Comparison of ENCODE assay signal across 8 mouse cellular contexts in genomic region chr11:70239541-70240279, GRCm38 (mm10). TPM values are rescaled to one million over a fixed set of nuclear protein-coding genes. Genes with fewer than 3 reads are reported as not detected.
DNase-seq lines count a peak whose midpoint lies in the region; ATAC-seq lines count a peak whose summit lies in the region.

Gm21988 (minus strand) TSS chr11:70239830.
Rnasek (minus strand) TSS chr11:70239842.

- peak within 1 kb of the TSS; percentile 94 for H3K4me2 ChIP-seq in hindbrain, embryonic 13.5 days

- H3K36me3 ChIP-seq in hindbrain, embryonic 13.5 days, result peaks cover 13% of the 10 kb centered on the region

- peaks cover 40% of the 10 kb centered on the region for H3K4me1 ChIP-seq in hindbrain, embryonic 13.5 days (replicated peaks)

- peak within 1 kb of the TSS; percentile 95 for H3K9ac ChIP-seq in hindbrain, embryonic 13.5 days

- peak; percentile 87 for DNase-seq in MN1 (ENCODE audit: low spot score)
- peak; percentile 89 for DNase-seq in cerebellum, adult 8-10 months
- peak; percentile 74 to 87 for DNase-seq in frontal cortex, adult 2 months (ENCODE audit: extremely low spot score in 1 of 2, low spot score in 1 of 2)
- DNase-seq in layer of hippocampus, postnatal 25 days (ENCODE audit: extremely low spot score in 1 of 2, low spot score in 1 of 2), result peak; percentile 70 to 86
- peak; percentile 80 for DNase-seq in lung, postnatal 14 days
- peak; percentile 73 for DNase-seq in ovary, postnatal 36 days (ENCODE audit: low spot score)
- DNase-seq in thymus, postnatal 14 days, result peak; percentile 76

- peaks cover 11% of the 10 kb centered on the region; the same call in 1 of the 2 replicates for H3K27me3 ChIP-seq in hindbrain, embryonic 13.5 days

- peak within 1 kb of the TSS; percentile 93 for H3K4me3 ChIP-seq in hindbrain, embryonic 13.5 days

- no peaks in the 10 kb centered on the region for H3K9me3 ChIP-seq in hindbrain, embryonic 13.5 days

- under 1% methylated on average over 32 of the region's 35 CpGs for WGBS in hindbrain, embryonic 13.5 days

- ATAC-seq in hindbrain, embryonic 13.5 days (ENCODE audit: low FRiP score), result peak; percentile 24

- H3K27ac ChIP-seq in hindbrain, embryonic 13.5 days, result peak within 1 kb of the TSS; percentile 95

RNA-seq across cellular contexts. Expression of gene Gm21988, which starts in this region (rescaled TPM):
- 10.7 and 11.8 TPM in 2 replicates for polyA plus RNA-seq in frontal cortex, adult 2 months (2012; rRNA removed)
- 12.4 and 14.7 TPM in 2 replicates for polyA plus RNA-seq in hindbrain, embryonic 13.5 days (2015; fragmentation: Nextera tagmentation; extraction: Ambion mirVana)
- total RNA-seq in layer of hippocampus, postnatal 25 days (2021), result 1 to 10 TPM; 3.2 to 4.5 TPM

RNA-seq across cellular contexts. Expression of gene Rnasek, which starts in this region (rescaled TPM):
- 321 and 335 TPM in 2 replicates for polyA plus RNA-seq in frontal cortex, adult 2 months (2012; rRNA removed)
- polyA plus RNA-seq in hindbrain, embryonic 13.5 days (2015; fragmentation: Nextera tagmentation; extraction: Ambion mirVana), result 340 and 342 TPM in 2 replicates
- 100 to 1,000 TPM; 310 to 312 TPM for total RNA-seq in layer of hippocampus, postnatal 25 days (2021)

Comparison
In these comparisons a context has a peak if more than half of its experiments do, and no peak if none do; other contexts are left out.
1. Peak in every context shown above with its lines: DNase-seq, ATAC-seq, H3K4me3 ChIP-seq and H3K27ac ChIP-seq.